Mouse (Mus musculus) stomach, postnatal 0 days (tissue): ENCODE measurements at regions not wholly inside any gene's neighbourhood (a gene's known extent, or its start where the extent isn't known, plus 50 kb on each side); places are given as distances from the start of the nearest gene placed in this dataset.

ENCODE experiments used
- CTCF ChIP-seq: IDR thresholded peaks from 2 replicates; pipeline ENCODE4 v1.5.1; 2016; ENCODE audit warnings: antibody characterized with exemption, low read depth, mild to moderate bottlenecking, moderate library complexity
- EP300 ChIP-seq: optimal IDR thresholded peaks from 2 replicates; pipeline ENCODE3; 2016; ENCODE audit warnings: antibody characterized with exemption

- TF ChIP-seq CTCF (no peak), EP300 (no peak)
These were observed 244.5 kb downstream of the Prex1 start for GRCm38 (mm10) chr2:166469046-166469593.
